Mouse (Mus musculus) brain, embryonic 14.5 days (tissue): Measurements from ENCODE around the gene Pacs2. TPM values are rescaled to one million over a fixed set of nuclear protein-coding genes. Genes with fewer than 3 reads are reported as not detected.

Experiments
- DNase-seq: peaks from one replicate; pipeline ENCODE4 v3.0.0-alpha.2; 2011; ENCODE audit warnings: low read depth
- CTCF ChIP-seq: fragments of 200-500 bp; IDR thresholded peaks from 2 replicates; pipeline ENCODE4 v1.5.1; 2012; ENCODE audit warnings: inconsistent platforms, mild to moderate bottlenecking, moderate library complexity, borderline replicate concordance; ENCODE audit not compliant: insufficient read depth, insufficient read length; ENCODE audit errors: extremely low read depth
- POLR2A ChIP-seq: fragments of 200-500 bp; IDR thresholded peaks from 2 replicates; pipeline ENCODE4 v1.6.1; 2012; ENCODE audit warnings: mild to moderate bottlenecking, inconsistent platforms, borderline replicate concordance; ENCODE audit not compliant: poor library complexity, insufficient read depth, insufficient read length, severe bottlenecking; ENCODE audit errors: extremely low read depth
- polyA plus RNA-seq: library from polyadenylated mRNA; depleted of rRNA; stranded (reverse); fragments of >200 nt; gene quantifications from 2 replicates; pipeline ENCODE4 v1.2.3, GENCODE M21; 2012; rRNA removed

Pacs2 gene
- polyA plus RNA-seq, 1 experiment, result 109 TPM

- peak; percentile 85 for DNase-seq
- TF ChIP-seq CTCF (peak; percentile 88; the same call in 1 of the 2 replicates), POLR2A (no peak)
Observed at GRCm38 (mm10) chr12:113119516-113120410, 105.5 kb downstream of the Pacs2 start.

Other genes starting within 250 kb of the Pacs2 start
- 1.1 and 1.6 TPM in 2 replicates for gene Ahnak2, start 211.9 kb upstream of the Pacs2 start, polyA plus RNA-seq
- 13.6 and 14.7 TPM in 2 replicates for gene Clba1, start 205.6 kb upstream of the Pacs2 start, polyA plus RNA-seq
- 42.3 and 71.4 TPM in 2 replicates for gene Cdca4, start 185.1 kb upstream of the Pacs2 start, polyA plus RNA-seq
- gene Gpr132, start 146.3 kb upstream of the Pacs2 start, polyA plus RNA-seq, result 0.05 and 0.07 TPM in 2 replicates
- 46.1 and 74.7 TPM in 2 replicates for gene Jag2, start 84.7 kb upstream of the Pacs2 start, polyA plus RNA-seq
- gene Nudt14, start 72.4 kb upstream of the Pacs2 start, polyA plus RNA-seq, result 34.9 and 47.3 TPM in 2 replicates
- gene Btbd6, start 38.0 kb upstream of the Pacs2 start, polyA plus RNA-seq, result 61.4 and 61.7 TPM in 2 replicates
- 63.9 and 67.1 TPM in 2 replicates for gene Brf1, start 13.8 kb upstream of the Pacs2 start, polyA plus RNA-seq
- 0.14 and 0.34 TPM in 2 replicates for gene Tex22, start 60.0 kb downstream of the Pacs2 start, polyA plus RNA-seq
- gene Mta1, start 83.8 kb downstream of the Pacs2 start, polyA plus RNA-seq, result 124 and 134 TPM in 2 replicates
- gene Crip2, start 125.7 kb downstream of the Pacs2 start, polyA plus RNA-seq, result 303 and 373 TPM in 2 replicates
- 53.9 and 64.2 TPM in 2 replicates for gene Crip1, start 131.8 kb downstream of the Pacs2 start, polyA plus RNA-seq
- gene Tedc1, start 141.9 kb downstream of the Pacs2 start, polyA plus RNA-seq, result 12.9 and 18.0 TPM in 2 replicates
- 66.9 and 78.8 TPM in 2 replicates for gene Tmem121, start 171.4 kb downstream of the Pacs2 start, polyA plus RNA-seq